Mouse (Mus musculus): ENCODE data around the gene Ddx58. TPM values are rescaled to one million over a fixed set of nuclear protein-coding genes. Genes with fewer than 3 reads are reported as not detected.

Gene Ddx58
- polyA plus RNA-seq, 2 experiments = 2.4 to 3.1 TPM

DNA sequence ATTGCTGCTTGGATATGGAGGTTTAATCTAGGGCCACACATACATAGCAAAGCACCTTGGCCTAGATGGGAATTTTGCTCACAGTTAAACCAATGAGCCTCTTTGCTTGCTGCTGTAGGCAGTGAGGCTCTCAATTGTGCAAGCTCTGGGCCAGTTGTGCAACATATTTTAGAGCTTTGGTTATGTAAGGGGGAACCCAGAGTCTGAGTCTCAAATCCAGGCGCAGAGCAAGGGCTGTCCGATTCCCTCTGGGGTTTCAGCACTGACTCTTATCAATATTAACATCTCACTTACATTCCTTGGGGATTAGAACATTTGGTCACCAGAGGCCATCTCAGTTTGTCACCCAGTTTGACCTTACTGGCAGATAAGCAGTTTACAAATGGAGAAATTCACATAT lies 83.5 kb downstream of the Ddx58 start:
- Histone ChIP-seq H3K9me3 (ENCODE audit: control insufficient read depth, low read length) (no peaks in the 10 kb centered on the region), H3K4me3 (ENCODE audit: insufficient read depth in 1 of 2, low read depth in 2 of 2, low read length in 2 of 2) (no peak overlapping the region), H3K36me3 (replicated peaks; ENCODE audit: control insufficient read depth, insufficient read depth, low read depth) (no peaks in the 10 kb centered on the region), H3K27me3 (ENCODE audit: control insufficient read depth, insufficient read depth, low read length) (no peaks in the 10 kb centered on the region), H3K4me2 (ENCODE audit: low read depth) (no peak overlapping the region), H3K9ac (replicated peaks) (no peak overlapping the region), H3K27ac (no peak overlapping the region), H3K4me1 (replicated peaks; ENCODE audit: control insufficient read depth in 2 of 2, insufficient read depth in 2 of 2, low read length in 1 of 2) (peaks cover 0 to 16% of the 10 kb centered on the region in 2 experiments; a peak in 3 of 4 replicates)
- ATAC-seq (ENCODE audit: insufficient read depth) = peak; percentile 65
- DNase-seq (ENCODE audit: low read depth in 3 of 3, low spot score in 3 of 3) = peak in 2 of 3 experiments; percentile 26 to 35
- TF ChIP-seq EP300 (IDR thresholded peaks at IDR 0.05; ENCODE audit: low read depth) (no peak), CTCF (IDR thresholded peaks at IDR 0.05; ENCODE audit: low read depth) (no peak)
- WGBS (ENCODE audit: insufficient replicate concordance) = 41% methylated on average over 2 of the region's 2 CpGs

DNA sequence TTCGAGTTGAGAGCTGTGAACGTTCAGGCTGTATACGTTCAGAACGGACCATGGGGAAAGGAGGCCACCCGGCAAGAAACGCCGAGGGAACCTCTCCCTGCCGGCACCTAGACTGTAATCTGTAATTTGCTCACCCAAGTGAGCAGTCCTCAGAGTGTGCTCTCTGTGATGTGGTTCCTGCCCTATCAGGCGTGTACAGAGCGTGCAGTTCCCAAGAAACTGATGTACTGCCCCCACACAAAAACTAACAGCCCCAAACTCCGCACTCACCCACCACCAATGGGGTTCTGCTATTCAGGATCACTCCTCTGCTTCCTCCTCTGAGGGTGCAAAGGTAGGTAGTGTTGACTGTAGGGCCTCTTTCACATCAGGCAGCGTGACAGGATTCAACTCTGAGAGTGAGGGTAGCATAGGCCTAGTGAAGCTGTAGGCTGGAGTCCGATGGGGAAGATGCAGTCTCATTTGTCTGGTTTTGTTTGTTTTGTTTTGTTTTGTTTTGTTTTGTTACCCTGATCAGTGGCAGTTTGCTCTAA lies 84.1 kb downstream of the Ddx58 start:
- TF ChIP-seq EP300 (IDR thresholded peaks at IDR 0.05; ENCODE audit: low read depth) = no peak
- no peak for TF ChIP-seq CTCF (IDR thresholded peaks at IDR 0.05; ENCODE audit: low read depth)
- peaks cover 0 to 16% of the 10 kb centered on the region in 2 experiments; a peak in 3 of 4 replicates for H3K4me1 ChIP-seq (replicated peaks; ENCODE audit: control insufficient read depth in 2 of 2, insufficient read depth in 2 of 2, low read length in 1 of 2)
- H3K9me3 ChIP-seq (ENCODE audit: control insufficient read depth, low read length) = no peaks in the 10 kb centered on the region
- DNase-seq (ENCODE audit: low read depth in 3 of 3, low spot score in 3 of 3) = no peak
- H3K4me3 ChIP-seq (ENCODE audit: insufficient read depth in 1 of 2, low read depth in 2 of 2, low read length in 2 of 2) = no peak overlapping the region
- peak; percentile 65; the same call in 1 of the 2 replicates for ATAC-seq (ENCODE audit: insufficient read depth)
- H3K27me3 ChIP-seq (ENCODE audit: control insufficient read depth, insufficient read depth, low read length) = no peaks in the 10 kb centered on the region
- H3K27ac ChIP-seq = no peak overlapping the region
- no peak overlapping the region for H3K4me2 ChIP-seq (ENCODE audit: low read depth)
- WGBS (ENCODE audit: insufficient replicate concordance) = 68% methylated on average over 13 of the region's 13 CpGs
- no peak overlapping the region for H3K9ac ChIP-seq (replicated peaks)
- H3K36me3 ChIP-seq (replicated peaks; ENCODE audit: control insufficient read depth, insufficient read depth, low read depth) = no peaks in the 10 kb centered on the region

DNA sequence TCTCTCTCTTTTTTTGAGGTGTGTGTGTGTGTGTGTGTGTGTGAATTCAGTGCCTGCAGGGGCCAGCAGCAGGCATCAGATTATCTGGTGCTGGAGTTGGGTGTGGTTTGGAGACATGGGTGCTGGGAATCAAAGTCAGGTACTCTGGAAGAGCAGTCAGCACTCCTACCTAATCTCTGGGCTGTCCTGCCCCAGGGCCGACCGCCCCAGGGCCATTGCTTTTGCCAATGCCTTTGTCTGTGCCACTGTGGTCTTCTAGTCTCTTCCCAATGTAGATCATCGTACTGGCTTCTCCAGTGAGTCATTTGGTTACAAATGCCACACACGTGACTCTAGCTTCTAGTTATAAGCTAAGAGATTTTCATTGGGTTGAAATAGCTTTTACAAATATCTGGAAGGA lies 84.9 kb downstream of the Ddx58 start:
- Histone ChIP-seq H3K27ac (no peak overlapping the region), H3K27me3 (ENCODE audit: control insufficient read depth, insufficient read depth, low read length) (no peaks in the 10 kb centered on the region), H3K4me3 (ENCODE audit: insufficient read depth in 1 of 2, low read depth in 2 of 2, low read length in 2 of 2) (no peak overlapping the region), H3K9ac (replicated peaks) (no peak overlapping the region), H3K36me3 (replicated peaks; ENCODE audit: control insufficient read depth, insufficient read depth, low read depth) (no peaks in the 10 kb centered on the region), H3K4me2 (ENCODE audit: low read depth) (no peak overlapping the region), H3K4me1 (replicated peaks; ENCODE audit: control insufficient read depth in 2 of 2, insufficient read depth in 2 of 2, low read length in 1 of 2) (peaks cover 0 to 16% of the 10 kb centered on the region in 2 experiments; a peak in 3 of 4 replicates), H3K9me3 (ENCODE audit: control insufficient read depth, low read length) (no peaks in the 10 kb centered on the region)
- 83% methylated on average over 4 of the region's 4 CpGs for WGBS (ENCODE audit: insufficient replicate concordance)
- no peak for DNase-seq (ENCODE audit: low read depth in 3 of 3, low spot score in 3 of 3)
- no peak for ATAC-seq (ENCODE audit: insufficient read depth)
- TF ChIP-seq CTCF (IDR thresholded peaks at IDR 0.05; ENCODE audit: low read depth) (no peak), EP300 (IDR thresholded peaks at IDR 0.05; ENCODE audit: low read depth) (no peak)

Other genes starting within 250 kb of the Ddx58 start
- gene Aco1, start 96.7 kb downstream of the Ddx58 start, polyA plus RNA-seq (2012; rRNA removed) = 14.5 and 16.0 TPM in 2 replicates
- gene Aco1, start 96.7 kb downstream of the Ddx58 start, polyA plus RNA-seq (2014; fragmentation: Nextera tagmentation; extraction: Ambion mirVana) = 21.0 and 23.9 TPM in 2 replicates
- 1.9 and 3.2 TPM in 2 replicates for gene Smim27, start 29.8 kb upstream of the Ddx58 start, polyA plus RNA-seq (2012; rRNA removed)
- gene Smim27, start 29.8 kb upstream of the Ddx58 start, polyA plus RNA-seq (2014; fragmentation: Nextera tagmentation; extraction: Ambion mirVana) = 20.6 and 24.4 TPM in 2 replicates
- 4.0 and 7.0 TPM in 2 replicates for gene Topors, start 30.0 kb upstream of the Ddx58 start, polyA plus RNA-seq (2012; rRNA removed)
- gene Topors, start 30.0 kb upstream of the Ddx58 start, polyA plus RNA-seq (2014; fragmentation: Nextera tagmentation; extraction: Ambion mirVana) = 11.7 and 13.1 TPM in 2 replicates
- gene Ndufb6, start 39.6 kb upstream of the Ddx58 start, polyA plus RNA-seq (2012; rRNA removed) = 56.4 and 62.1 TPM in 2 replicates
- gene Ndufb6, start 39.6 kb upstream of the Ddx58 start, polyA plus RNA-seq (2014; fragmentation: Nextera tagmentation; extraction: Ambion mirVana) = 161 TPM in 2 replicates
- 0.03 TPM in 1 of 2 replicates, not detected in the other for gene Tmem215, start 232.4 kb upstream of the Ddx58 start, polyA plus RNA-seq (2012; rRNA removed)
- gene Tmem215, start 232.4 kb upstream of the Ddx58 start, polyA plus RNA-seq (2014; fragmentation: Nextera tagmentation; extraction: Ambion mirVana) = not detected in 2 replicates